Mouse (Mus musculus): ENCODE data around the gene Dlg5. TPM values are rescaled to one million over a fixed set of nuclear protein-coding genes. Genes with fewer than 3 reads are reported as not detected.

Dlg5 gene
- polyA plus RNA-seq, 1 experiment from 2014 or later = 25.4 TPM

GRCm38 (mm10) chr14:24140297-24140812 lies 105.4 kb downstream of the Dlg5 start:
- Histone ChIP-seq H3K4me1 (ENCODE audit: control insufficient read depth, insufficient read depth, low read length) (no peaks in the 10 kb centered on the region), H3K27ac (ENCODE audit: low read depth, low read length) (no peak overlapping the region), H3K9ac (ENCODE audit: low read length) (no peak overlapping the region), H3K36me3 (ENCODE audit: control insufficient read depth, insufficient read depth, low read length) (peaks cover 12% of the 10 kb centered on the region), H3K4me3 (ENCODE audit: low read depth, low read length) (no peak overlapping the region), H3K27me3 (ENCODE audit: control insufficient read depth, insufficient read depth, low read length) (no peaks in the 10 kb centered on the region), H3K4me2 (ENCODE audit: low read depth) (no peak overlapping the region), H3K9me3 (ENCODE audit: control insufficient read depth, low read length) (no peaks in the 10 kb centered on the region)
- no peak for DNase-seq (ENCODE audit: low spot score)
- no peak for ATAC-seq (ENCODE audit: insufficient read depth, low FRiP score, low TSS enrichment)
- 89% methylated on average over 8 of the region's 8 CpGs for WGBS

GRCm38 (mm10) chr14:24136908-24137307 lies 108.8 kb downstream of the Dlg5 start:
- WGBS = 95% methylated on average over 11 of the region's 11 CpGs
- ATAC-seq (ENCODE audit: insufficient read depth, low FRiP score, low TSS enrichment) (no peak), DNase-seq (ENCODE audit: low spot score) (no peak)
- no peak overlapping the region for H3K4me3 ChIP-seq (ENCODE audit: low read depth, low read length)
- H3K9me3 ChIP-seq (ENCODE audit: control insufficient read depth, low read length) = no peaks in the 10 kb centered on the region
- no peak overlapping the region for H3K9ac ChIP-seq (ENCODE audit: low read length)
- no peaks in the 10 kb centered on the region for H3K4me1 ChIP-seq (ENCODE audit: control insufficient read depth, insufficient read depth, low read length)
- no peaks in the 10 kb centered on the region for H3K27me3 ChIP-seq (ENCODE audit: control insufficient read depth, insufficient read depth, low read length)
- H3K4me2 ChIP-seq (ENCODE audit: low read depth) = no peak overlapping the region
- no peak overlapping the region for H3K27ac ChIP-seq (ENCODE audit: low read depth, low read length)
- peaks cover 13% of the 10 kb centered on the region for H3K36me3 ChIP-seq (ENCODE audit: control insufficient read depth, insufficient read depth, low read length)

GRCm38 (mm10) chr14:24134623-24135290 lies 111.0 kb downstream of the Dlg5 start:
- no peak for DNase-seq (ENCODE audit: low spot score)
- WGBS = 83% methylated on average over 7 of the region's 7 CpGs
- Histone ChIP-seq H3K4me3 (ENCODE audit: low read depth, low read length) (no peak overlapping the region), H3K9me3 (ENCODE audit: control insufficient read depth, low read length) (no peaks in the 10 kb centered on the region), H3K4me1 (ENCODE audit: control insufficient read depth, insufficient read depth, low read length) (no peaks in the 10 kb centered on the region), H3K4me2 (ENCODE audit: low read depth) (no peak overlapping the region), H3K36me3 (ENCODE audit: control insufficient read depth, insufficient read depth, low read length) (peaks cover 13% of the 10 kb centered on the region), H3K27ac (ENCODE audit: low read depth, low read length) (no peak overlapping the region), H3K9ac (ENCODE audit: low read length) (no peak overlapping the region), H3K27me3 (ENCODE audit: control insufficient read depth, insufficient read depth, low read length) (no peaks in the 10 kb centered on the region)
- ATAC-seq (ENCODE audit: insufficient read depth, low FRiP score, low TSS enrichment) = no peak

- no peaks in the 10 kb centered on the region for H3K9me3 ChIP-seq (ENCODE audit: control insufficient read depth, low read length)
- no peak overlapping the region for H3K27ac ChIP-seq (ENCODE audit: low read depth, low read length)
- peaks cover 8% of the 10 kb centered on the region; the same call in 1 of the 2 replicates for H3K36me3 ChIP-seq (ENCODE audit: control insufficient read depth, insufficient read depth, low read length)
- no peak overlapping the region for H3K4me2 ChIP-seq (ENCODE audit: low read depth)
- DNase-seq (ENCODE audit: low spot score) = no peak
- no peaks in the 10 kb centered on the region for H3K4me1 ChIP-seq (ENCODE audit: control insufficient read depth, insufficient read depth, low read length)
- H3K9ac ChIP-seq (ENCODE audit: low read length) = no peak overlapping the region
- no peak overlapping the region for H3K4me3 ChIP-seq (ENCODE audit: low read depth, low read length)
- ATAC-seq (ENCODE audit: insufficient read depth, low FRiP score, low TSS enrichment) = no peak
- WGBS = 94% methylated on average over 8 of the region's 8 CpGs
- H3K27me3 ChIP-seq (ENCODE audit: control insufficient read depth, insufficient read depth, low read length) = no peaks in the 10 kb centered on the region
These were observed 111.9 kb downstream of the Dlg5 start for GRCm38 (mm10) chr14:24133801-24134200.

- Histone ChIP-seq H3K4me2 (ENCODE audit: low read depth) (no peak overlapping the region), H3K27me3 (ENCODE audit: control insufficient read depth, insufficient read depth, low read length) (no peaks in the 10 kb centered on the region), H3K9ac (ENCODE audit: low read length) (no peak overlapping the region), H3K4me1 (ENCODE audit: control insufficient read depth, insufficient read depth, low read length) (no peaks in the 10 kb centered on the region), H3K36me3 (ENCODE audit: control insufficient read depth, insufficient read depth, low read length) (peaks cover 6% of the 10 kb centered on the region; the same call in 1 of the 2 replicates), H3K27ac (ENCODE audit: low read depth, low read length) (no peak overlapping the region), H3K4me3 (ENCODE audit: low read depth, low read length) (no peak overlapping the region), H3K9me3 (ENCODE audit: control insufficient read depth, low read length) (no peaks in the 10 kb centered on the region)
- WGBS = 50% methylated on average over 4 of the region's 4 CpGs
- DNase-seq (ENCODE audit: low spot score) (peak; percentile 17), ATAC-seq (ENCODE audit: insufficient read depth, low FRiP score, low TSS enrichment) (no peak)
These were observed 113.6 kb downstream of the Dlg5 start for GRCm38 (mm10) chr14:24132092-24132491.

- ATAC-seq (ENCODE audit: insufficient read depth, low FRiP score, low TSS enrichment) (no peak), DNase-seq (ENCODE audit: low spot score) (no peak)
- Histone ChIP-seq H3K27me3 (ENCODE audit: control insufficient read depth, insufficient read depth, low read length) (no peaks in the 10 kb centered on the region), H3K9me3 (ENCODE audit: control insufficient read depth, low read length) (no peaks in the 10 kb centered on the region), H3K27ac (ENCODE audit: low read depth, low read length) (no peak overlapping the region), H3K4me2 (ENCODE audit: low read depth) (no peak overlapping the region), H3K9ac (ENCODE audit: low read length) (no peak overlapping the region), H3K36me3 (ENCODE audit: control insufficient read depth, insufficient read depth, low read length) (no peaks in the 10 kb centered on the region), H3K4me1 (ENCODE audit: control insufficient read depth, insufficient read depth, low read length) (no peaks in the 10 kb centered on the region), H3K4me3 (ENCODE audit: low read depth, low read length) (no peak overlapping the region)
- 87% methylated on average over 2 of the region's 2 CpGs for WGBS
These were observed 120.7 kb downstream of the Dlg5 start for GRCm38 (mm10) chr14:24125069-24125468.

- Histone ChIP-seq H3K9ac (ENCODE audit: low read length) (no peak overlapping the region), H3K27me3 (ENCODE audit: control insufficient read depth, insufficient read depth, low read length) (no peaks in the 10 kb centered on the region), H3K4me2 (ENCODE audit: low read depth) (no peak overlapping the region), H3K4me1 (ENCODE audit: control insufficient read depth, insufficient read depth, low read length) (no peaks in the 10 kb centered on the region), H3K36me3 (ENCODE audit: control insufficient read depth, insufficient read depth, low read length) (no peaks in the 10 kb centered on the region), H3K4me3 (ENCODE audit: low read depth, low read length) (no peak overlapping the region), H3K9me3 (ENCODE audit: control insufficient read depth, low read length) (no peaks in the 10 kb centered on the region), H3K27ac (ENCODE audit: low read depth, low read length) (no peak overlapping the region)
- ATAC-seq (ENCODE audit: insufficient read depth, low FRiP score, low TSS enrichment) (no peak), DNase-seq (ENCODE audit: low spot score) (no peak)
- WGBS = 58% methylated on average over 1 of the region's 1 CpGs
These were observed 121.5 kb downstream of the Dlg5 start for GRCm38 (mm10) chr14:24124171-24124570.

- Histone ChIP-seq H3K4me2 (ENCODE audit: low read depth) (no peak overlapping the region), H3K4me1 (ENCODE audit: control insufficient read depth, insufficient read depth, low read length) (no peaks in the 10 kb centered on the region), H3K4me3 (ENCODE audit: low read depth, low read length) (no peak overlapping the region), H3K27me3 (ENCODE audit: control insufficient read depth, insufficient read depth, low read length) (no peaks in the 10 kb centered on the region), H3K9me3 (ENCODE audit: control insufficient read depth, low read length) (no peaks in the 10 kb centered on the region), H3K36me3 (ENCODE audit: control insufficient read depth, insufficient read depth, low read length) (no peaks in the 10 kb centered on the region), H3K9ac (ENCODE audit: low read length) (no peak overlapping the region), H3K27ac (ENCODE audit: low read depth, low read length) (no peak overlapping the region)
- ATAC-seq (ENCODE audit: insufficient read depth, low FRiP score, low TSS enrichment) = no peak
- no peak for DNase-seq (ENCODE audit: low spot score)
- 85% methylated on average over 2 of the region's 2 CpGs for WGBS
These were observed 139.0 kb downstream of the Dlg5 start for GRCm38 (mm10) chr14:24106734-24107133.

- H3K36me3 ChIP-seq (ENCODE audit: control insufficient read depth, insufficient read depth, low read length) = no peaks in the 10 kb centered on the region
- no peaks in the 10 kb centered on the region for H3K9me3 ChIP-seq (ENCODE audit: control insufficient read depth, low read length)
- no peak overlapping the region for H3K4me2 ChIP-seq (ENCODE audit: low read depth)
- no peak overlapping the region for H3K4me3 ChIP-seq (ENCODE audit: low read depth, low read length)
- ATAC-seq (ENCODE audit: insufficient read depth, low FRiP score, low TSS enrichment) (no peak), DNase-seq (ENCODE audit: low spot score) (no peak)
- H3K27me3 ChIP-seq (ENCODE audit: control insufficient read depth, insufficient read depth, low read length) = no peaks in the 10 kb centered on the region
- H3K27ac ChIP-seq (ENCODE audit: low read depth, low read length) = no peak overlapping the region
- no peaks in the 10 kb centered on the region for H3K4me1 ChIP-seq (ENCODE audit: control insufficient read depth, insufficient read depth, low read length)
- 90% methylated on average over 4 of the region's 4 CpGs for WGBS
- H3K9ac ChIP-seq (ENCODE audit: low read length) = no peak overlapping the region
These were observed 146.9 kb downstream of the Dlg5 start for GRCm38 (mm10) chr14:24098828-24099227.
